Mouse (Mus musculus) hindbrain, embryonic 11.5 days (tissue): ENCODE measurements around the gene Nub1. TPM values are rescaled to one million over a fixed set of nuclear protein-coding genes. Genes with fewer than 3 reads are reported as not detected.

Experiments
- ATAC-seq: fragments of 200-750 bp; cut with Nextera tagmentation; 2 replicates; pipeline ENCODE4 v1.8.0; 2017; ENCODE audit warnings: mild to moderate bottlenecking, moderate TSS enrichment, moderate library complexity; ENCODE audit not compliant: low FRiP score
- DNase-seq: peaks from one replicate; pipeline ENCODE4 v3.0.0-alpha.2; 2015; ENCODE audit warnings: low spot score
- H3K27ac ChIP-seq: fragments of 300-500 bp; sonication (generic); 2 replicates; pipeline ENCODE4 v1.5.1; 2014; ENCODE audit warnings: mild to moderate bottlenecking, low read depth, low read length
- H3K27me3 ChIP-seq: fragments of 300-500 bp; sonication (generic); 2 replicates; pipeline ENCODE4 v1.6.1; 2014; ENCODE audit warnings: mild to moderate bottlenecking, low read length, moderate library complexity, mixed read lengths; ENCODE audit not compliant: control insufficient read depth, insufficient read depth
- H3K36me3 ChIP-seq: fragments of 300-500 bp; sonication (generic); 2 replicates; pipeline ENCODE4 v1.6.1; 2014; ENCODE audit warnings: mild to moderate bottlenecking, low read length, moderate library complexity, mixed read lengths; ENCODE audit not compliant: control insufficient read depth, insufficient read depth
- H3K4me1 ChIP-seq: fragments of 300-500 bp; sonication (generic); replicated peaks from 2 replicates; pipeline ENCODE4 v1.6.1; 2014; ENCODE audit warnings: low read length, mixed read lengths; ENCODE audit not compliant: control insufficient read depth, insufficient read depth
- H3K4me2 ChIP-seq: fragments of 300-500 bp; sonication (generic); replicated peaks from 2 replicates; pipeline ENCODE4 v1.6.1; 2014; ENCODE audit warnings: mild to moderate bottlenecking, low read depth, low read length
- H3K4me3 ChIP-seq: fragments of 300-500 bp; sonication (generic); 2 replicates; pipeline ENCODE4 v1.5.1; 2014; ENCODE audit warnings: low read depth, low read length
- H3K9ac ChIP-seq: fragments of 300-500 bp; sonication (generic); 2 replicates; pipeline ENCODE4 v1.6.1; 2014; ENCODE audit warnings: low read depth, low read length
- H3K9me3 ChIP-seq: fragments of 300-500 bp; sonication (generic); 2 replicates; pipeline ENCODE4 v1.6.1; 2016; ENCODE audit warnings: low read length; ENCODE audit not compliant: control insufficient read depth
- WGBS: fragments of 180-500 bp; shearing (Covaris S2); extraction: QIAGEN DNeasy Blood & Tissue Kit; methylation state at CpG from one replicate; pipeline ENCODE4 v1.1.7; 2014; 5-methylcytosine and 5-hydroxymethylcytosine counted together
- polyA plus RNA-seq: library from polyadenylated mRNA; unstranded; fragments of >200 nt; fragmentation: Nextera tagmentation; extraction: Ambion mirVana; gene quantifications from 2 replicates; pipeline ENCODE4 v1.2.1, GENCODE M21; 2014

Gene Nub1
- polyA plus RNA-seq, result 36.0 and 37.3 TPM in 2 replicates

- no peaks in the 10 kb centered on the region for H3K9me3 ChIP-seq
- no peaks in the 10 kb centered on the region for H3K27me3 ChIP-seq
- H3K9ac ChIP-seq, result peak within 1 kb of the TSS; percentile 72
- ATAC-seq (peak; percentile 99), DNase-seq (peak; percentile 100)
- H3K4me2 ChIP-seq, result peak within 1 kb of the TSS; percentile 61
- H3K36me3 ChIP-seq, result no peaks in the 10 kb centered on the region
- peak within 1 kb of the TSS; percentile 92 for H3K27ac ChIP-seq
- no peaks in the 10 kb centered on the region; the same call in 1 of the 2 replicates for H3K4me1 ChIP-seq
- H3K4me3 ChIP-seq, result peak within 1 kb of the TSS; percentile 74
- WGBS, result under 1% methylated on average over 43 of the region's 53 CpGs
Observed at GRCm38 (mm10) chr5:24685366-24686093, at the start of gene Nub1. Gene Nub1 (plus strand): TSS chr5:24685532.

DNA sequence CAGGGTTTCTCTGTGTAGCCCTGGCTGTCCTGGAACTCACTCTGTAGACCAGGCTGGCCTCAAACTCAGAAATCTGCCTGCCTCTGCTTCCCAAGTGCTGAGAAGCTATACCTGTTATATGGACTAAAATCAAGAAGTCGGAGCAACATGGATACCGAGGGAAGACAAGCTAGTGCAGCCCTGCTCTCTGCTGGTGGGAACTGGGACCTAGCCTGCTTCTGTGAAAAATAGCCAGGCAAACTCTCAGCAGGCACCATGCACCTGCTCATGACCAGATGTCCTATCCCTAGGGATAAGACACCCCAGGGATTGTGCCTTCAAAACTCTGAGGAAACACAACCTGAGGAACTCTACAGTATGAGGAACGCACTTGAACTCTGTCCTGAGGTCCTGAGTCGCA, 48.3 kb upstream of the Nub1 start:
- Histone ChIP-seq H3K4me2 (no peak overlapping the region), H3K9ac (no peak overlapping the region), H3K27ac (no peak overlapping the region), H3K9me3 (no peaks in the 10 kb centered on the region), H3K4me3 (no peak overlapping the region), H3K4me1 (no peaks in the 10 kb centered on the region), H3K27me3 (no peaks in the 10 kb centered on the region), H3K36me3 (no peaks in the 10 kb centered on the region)
- WGBS, result 83% methylated on average over 4 of the region's 4 CpGs
- ATAC-seq, result no peak
- DNase-seq, result no peak

DNA sequence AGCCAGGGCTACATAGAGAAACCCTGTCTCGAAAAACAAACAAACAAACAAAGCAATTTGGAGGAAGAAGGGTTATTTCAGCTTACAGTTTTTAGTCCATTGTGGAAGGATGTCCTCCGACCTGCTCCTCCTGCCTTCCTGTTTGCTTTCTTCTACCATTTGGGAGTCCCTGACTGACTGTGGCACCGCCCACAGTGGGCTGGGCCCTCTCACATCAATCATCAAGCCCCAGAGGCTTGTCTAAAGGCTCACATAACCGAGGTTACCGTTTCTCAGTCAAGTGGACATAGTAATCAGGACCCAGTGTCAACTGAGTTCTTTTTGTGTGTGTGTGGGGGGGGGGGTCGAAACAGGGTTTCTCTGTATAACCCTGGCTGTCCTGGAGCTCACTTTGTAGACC, 47.2 kb upstream of the Nub1 start:
- no peak overlapping the region for H3K4me3 ChIP-seq
- no peaks in the 10 kb centered on the region for H3K36me3 ChIP-seq
- H3K27me3 ChIP-seq, result no peaks in the 10 kb centered on the region
- no peak overlapping the region for H3K4me2 ChIP-seq
- H3K9me3 ChIP-seq, result no peaks in the 10 kb centered on the region
- H3K4me1 ChIP-seq, result no peaks in the 10 kb centered on the region
- no peak for ATAC-seq
- H3K27ac ChIP-seq, result no peak overlapping the region
- DNase-seq, result no peak
- 59% methylated on average over 6 of the region's 6 CpGs for WGBS
- H3K9ac ChIP-seq, result no peak overlapping the region

DNA sequence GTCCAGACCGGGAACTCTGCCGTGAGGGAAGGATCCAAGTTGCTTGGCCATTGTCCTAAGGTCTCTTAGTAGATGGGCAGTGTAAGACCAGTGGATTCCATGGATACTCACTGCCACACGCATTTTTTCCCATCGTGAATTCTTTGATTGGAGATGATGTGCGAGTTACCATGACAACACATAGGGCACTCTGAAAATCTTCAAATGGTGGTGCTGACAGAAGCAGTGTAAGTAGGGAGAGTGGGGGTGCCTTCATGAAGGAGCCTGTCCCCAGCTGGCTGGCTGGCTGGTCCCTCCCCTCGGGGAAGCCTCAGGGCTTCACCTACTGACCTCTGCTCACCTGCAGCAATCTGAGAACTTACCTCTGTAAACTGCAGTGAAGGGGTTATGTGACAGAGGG, 46.3 kb upstream of the Nub1 start:
- Histone ChIP-seq H3K4me1 (no peaks in the 10 kb centered on the region), H3K4me2 (no peak overlapping the region), H3K4me3 (no peak overlapping the region), H3K36me3 (no peaks in the 10 kb centered on the region), H3K9ac (no peak overlapping the region), H3K27me3 (no peaks in the 10 kb centered on the region), H3K27ac (no peak overlapping the region), H3K9me3 (no peaks in the 10 kb centered on the region)
- WGBS, result 74% methylated on average over 6 of the region's 6 CpGs
- DNase-seq, result no peak
- ATAC-seq, result no peak

DNA sequence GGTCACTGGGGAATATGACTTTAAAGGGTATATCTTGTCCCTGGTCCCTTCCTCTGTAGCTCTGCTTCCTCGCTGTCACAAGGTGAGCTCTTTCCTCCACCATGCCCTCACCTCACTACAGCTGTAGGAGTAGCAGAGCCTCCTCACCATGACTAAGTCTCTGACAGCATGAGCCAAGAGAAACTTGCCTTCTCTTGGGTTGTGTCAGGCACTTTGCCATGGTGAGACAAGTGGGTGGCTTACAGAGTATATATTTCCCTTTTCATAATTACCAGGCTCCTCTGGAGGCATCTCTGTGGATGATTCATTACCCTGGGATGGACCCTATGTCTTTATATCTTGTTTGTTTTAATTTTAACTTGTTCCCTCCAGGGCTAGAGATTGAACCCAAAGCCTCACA, 39.9 kb upstream of the Nub1 start:
- no peaks in the 10 kb centered on the region for H3K27me3 ChIP-seq
- no peak overlapping the region for H3K4me2 ChIP-seq
- no peaks in the 10 kb centered on the region for H3K9me3 ChIP-seq
- no peaks in the 10 kb centered on the region for H3K4me1 ChIP-seq
- no peak overlapping the region for H3K9ac ChIP-seq
- H3K27ac ChIP-seq, result no peak overlapping the region
- no peak overlapping the region for H3K4me3 ChIP-seq
- no peak for ATAC-seq
- WGBS, result 85% methylated on average over 1 of the region's 1 CpGs
- no peak for DNase-seq
- no peaks in the 10 kb centered on the region for H3K36me3 ChIP-seq

- Histone ChIP-seq H3K4me1 (no peaks in the 10 kb centered on the region), H3K27ac (no peak overlapping the region), H3K27me3 (no peaks in the 10 kb centered on the region), H3K36me3 (no peaks in the 10 kb centered on the region), H3K9ac (no peak overlapping the region), H3K4me2 (no peak overlapping the region), H3K4me3 (no peak overlapping the region), H3K9me3 (no peaks in the 10 kb centered on the region)
- WGBS, result 71% methylated on average over 4 of the region's 4 CpGs
- ATAC-seq (no peak), DNase-seq (no peak)
Observed at GRCm38 (mm10) chr5:24649231-24649630, 36.1 kb upstream of the Nub1 start.

DNA sequence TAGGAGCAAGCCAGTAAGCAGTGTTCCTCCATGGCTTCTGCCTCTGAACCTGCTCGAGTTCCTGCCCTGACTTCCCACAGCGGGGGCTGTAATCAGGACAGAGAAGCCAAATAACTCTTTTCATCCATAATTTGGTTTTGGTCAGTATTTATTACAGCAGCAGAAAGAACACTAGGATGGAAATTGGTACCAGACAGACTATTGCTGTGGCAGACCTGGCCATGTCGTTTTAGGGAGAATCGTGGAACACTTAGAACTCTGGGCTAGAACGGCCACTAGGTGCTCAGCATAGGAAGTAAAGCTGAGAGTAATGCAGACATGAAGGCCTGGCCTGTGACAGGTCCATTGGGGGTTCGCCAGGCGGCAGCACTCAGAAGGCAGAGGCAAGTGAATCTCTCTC, 35.6 kb upstream of the Nub1 start:
- WGBS, result 79% methylated on average over 7 of the region's 7 CpGs
- Histone ChIP-seq H3K9me3 (no peaks in the 10 kb centered on the region), H3K27me3 (no peaks in the 10 kb centered on the region), H3K4me2 (no peak overlapping the region), H3K4me3 (no peak overlapping the region), H3K9ac (no peak overlapping the region), H3K4me1 (no peaks in the 10 kb centered on the region), H3K36me3 (no peaks in the 10 kb centered on the region), H3K27ac (no peak overlapping the region)
- no peak for ATAC-seq
- DNase-seq, result no peak

- no peaks in the 10 kb centered on the region for H3K4me1 ChIP-seq
- no peak overlapping the region for H3K9ac ChIP-seq
- no peak overlapping the region for H3K4me2 ChIP-seq
- WGBS, result 89% methylated on average over 6 of the region's 6 CpGs
- no peaks in the 10 kb centered on the region for H3K36me3 ChIP-seq
- no peaks in the 10 kb centered on the region for H3K9me3 ChIP-seq
- no peak for ATAC-seq
- no peak overlapping the region for H3K4me3 ChIP-seq
- DNase-seq, result no peak
- no peaks in the 10 kb centered on the region for H3K27me3 ChIP-seq
- no peak overlapping the region for H3K27ac ChIP-seq
Observed at GRCm38 (mm10) chr5:24651356-24651755, 34.0 kb upstream of the Nub1 start.
